Mouse (Mus musculus) kidney, adult 2 months (tissue): ENCODE data around the gene Ranbp9.

ENCODE experiments used
- CTCF ChIP-seq: fragments of 200-500 bp; conservative IDR thresholded peaks from 2 replicates; pipeline ENCODE4 v1.5.1; 2011; ENCODE audit warnings: low read depth, mild to moderate bottlenecking, control low read depth, low read length, moderate library complexity, mixed read lengths; ENCODE audit not compliant: insufficient read depth, insufficient read length
- POLR2A ChIP-seq: fragments of 200-500 bp; IDR thresholded peaks from one replicate; pipeline ENCODE4 v1.6.1; 2011; ENCODE audit warnings: low read depth, low read length, control low read depth

- TF ChIP-seq POLR2A: no peak
- no peak for TF ChIP-seq CTCF
Observed at GRCm38 (mm10) chr13:43356346-43357125, 124.5 kb downstream of the Ranbp9 start.
